Mouse (Mus musculus) cerebellum, adult 8-10 months (tissue): ENCODE measurements around the gene Npas3.

Experiments used
- DNase-seq: peaks from one replicate; pipeline ENCODE4 v3.0.0; 2022

Npas3 gene

DNA sequence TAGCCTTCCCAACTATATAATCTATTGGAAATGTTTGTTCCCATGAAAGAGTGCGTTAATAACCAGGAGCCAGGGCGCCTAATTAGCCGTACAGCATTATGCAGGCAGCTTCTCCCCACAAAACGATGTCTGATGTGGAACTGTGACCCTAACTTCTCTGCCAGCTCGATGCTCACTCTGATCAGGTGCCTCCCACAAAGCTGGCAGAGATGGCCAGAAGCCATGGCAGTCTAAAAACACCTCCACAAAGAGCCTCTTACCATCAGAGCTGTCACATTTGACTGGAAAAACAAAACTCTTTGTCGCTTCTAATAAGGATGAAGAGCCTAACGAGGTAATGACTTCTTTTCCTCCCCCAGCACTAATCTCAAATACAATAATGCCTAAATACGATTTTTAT is 845.3 kb downstream of the Npas3 start:
- no peak for DNase-seq

DNA sequence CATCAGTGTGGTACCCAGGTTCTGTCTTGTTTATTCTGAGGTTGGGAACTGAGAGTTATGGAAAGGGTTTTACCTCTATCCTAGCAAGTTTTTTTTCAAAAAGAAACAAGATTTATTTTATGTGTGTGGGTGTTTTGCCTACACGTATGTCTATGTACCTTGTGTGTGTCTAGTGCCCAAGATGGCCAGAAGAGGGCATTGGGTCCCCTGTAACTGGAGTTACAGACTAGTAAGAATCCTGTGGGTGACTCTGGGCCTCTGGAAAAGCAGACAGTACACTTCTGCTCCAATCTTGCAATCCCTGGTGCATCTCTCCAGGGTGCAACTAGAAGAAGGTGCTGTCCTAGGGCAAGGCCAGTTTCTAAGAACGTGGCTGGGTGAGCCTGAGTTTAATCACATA is 848.0 kb downstream of the Npas3 start:
- DNase-seq, result no peak

DNA sequence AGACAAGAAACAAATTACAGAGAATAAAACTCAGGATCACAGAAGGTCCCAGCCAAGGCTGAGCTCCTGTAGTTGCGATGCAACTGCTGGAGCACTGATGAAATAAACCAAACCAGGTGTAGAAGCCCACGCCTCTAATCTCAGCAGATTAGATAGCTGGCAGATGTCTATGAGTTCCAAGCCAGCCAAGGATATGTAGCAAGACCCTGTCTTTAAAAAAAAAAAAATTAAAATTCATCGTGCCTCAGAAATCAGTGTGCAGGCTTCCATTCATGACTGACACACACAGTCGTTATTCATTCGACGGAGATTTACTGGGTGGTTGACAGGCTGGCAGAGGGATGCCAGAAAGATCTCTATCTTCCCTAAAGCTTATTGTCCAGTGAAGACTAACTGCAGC is 849.7 kb downstream of the Npas3 start:
- DNase-seq, result no peak

DNA sequence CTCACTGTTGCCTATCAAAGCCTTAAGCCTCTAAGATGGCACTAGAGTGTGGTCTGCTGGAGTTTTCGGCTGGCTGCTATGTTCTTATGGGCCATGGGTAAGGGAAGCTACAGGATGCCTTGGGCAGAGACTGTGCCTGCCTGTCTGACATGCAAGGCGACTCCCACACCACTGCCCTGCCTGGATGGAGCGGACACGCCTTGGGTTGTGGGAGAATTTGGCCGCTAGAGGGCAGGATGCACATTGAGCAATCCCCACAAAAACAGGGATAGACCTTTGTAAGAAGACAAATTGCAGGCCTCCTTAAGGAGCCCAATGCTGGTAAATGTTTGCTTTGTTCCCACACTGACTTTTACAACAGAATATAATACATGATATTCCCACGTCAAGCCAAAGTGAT is 850.3 kb downstream of the Npas3 start:
- peak; percentile 42 for DNase-seq

DNA sequence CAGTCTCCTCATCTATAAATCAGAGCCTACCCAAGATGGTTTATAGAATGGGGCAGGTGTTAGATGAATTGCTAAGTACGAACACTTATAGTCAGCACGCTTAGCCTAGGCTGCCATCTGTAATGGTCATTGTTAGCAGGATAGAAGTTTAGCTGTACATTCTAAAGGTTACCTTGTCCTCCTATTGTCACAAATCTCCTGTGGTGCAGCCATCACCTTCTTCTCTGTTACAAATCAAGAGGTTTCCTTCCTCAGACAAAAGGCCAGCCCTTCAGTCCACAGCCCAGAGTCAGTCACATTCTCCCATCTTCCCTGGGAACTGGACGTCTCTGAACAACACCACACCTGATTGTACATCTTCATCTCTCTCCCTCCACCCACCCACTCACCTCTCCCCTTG is 851.0 kb downstream of the Npas3 start:
- no peak for DNase-seq

DNA sequence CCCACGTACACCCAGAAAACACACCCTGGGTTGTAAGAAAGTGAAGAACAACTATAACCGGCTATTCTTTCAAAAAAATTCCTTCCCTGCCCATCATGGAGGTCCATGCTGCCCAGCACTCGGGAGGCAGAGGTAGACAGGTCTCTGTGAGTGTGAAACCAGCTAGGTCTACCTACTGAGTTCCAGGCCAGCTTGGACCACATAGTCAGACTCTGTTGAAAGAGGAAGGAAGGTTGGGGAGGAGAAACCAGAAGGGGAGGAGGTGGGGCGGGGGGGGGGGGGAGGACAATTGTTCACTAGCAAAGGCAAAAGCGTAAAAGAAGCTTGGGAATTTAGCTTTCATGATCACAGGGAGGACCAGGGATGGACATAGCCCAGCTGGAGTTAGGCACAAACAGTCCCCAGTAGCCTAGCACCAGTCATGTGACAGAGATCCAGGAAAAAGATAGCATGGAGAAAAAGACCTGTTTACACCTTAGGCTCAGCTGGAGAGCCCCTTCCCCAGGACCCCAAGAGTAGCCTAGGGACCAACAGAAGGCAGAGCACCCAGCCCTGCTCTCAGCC is 852.9 kb downstream of the Npas3 start:
- no peak for DNase-seq

DNA sequence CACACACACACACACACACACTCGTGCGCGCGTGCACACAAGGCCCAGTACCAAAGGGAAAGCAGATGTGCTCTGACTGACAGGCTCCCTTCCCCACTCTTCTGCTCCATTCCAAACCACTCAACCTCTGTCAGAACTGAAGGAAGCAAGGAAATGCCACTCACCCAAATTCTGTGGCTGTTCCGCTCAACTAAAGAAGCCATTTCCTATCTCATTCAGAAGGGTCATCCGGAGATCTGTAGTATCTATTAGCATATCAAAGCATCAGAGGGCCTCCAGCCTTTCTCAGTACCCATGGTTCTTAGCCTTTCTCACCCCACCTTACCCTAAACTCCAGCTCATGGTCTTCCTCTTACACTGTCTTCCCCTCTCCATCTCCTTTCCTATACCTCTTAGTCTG is 854.0 kb downstream of the Npas3 start:
- DNase-seq, result no peak

DNA sequence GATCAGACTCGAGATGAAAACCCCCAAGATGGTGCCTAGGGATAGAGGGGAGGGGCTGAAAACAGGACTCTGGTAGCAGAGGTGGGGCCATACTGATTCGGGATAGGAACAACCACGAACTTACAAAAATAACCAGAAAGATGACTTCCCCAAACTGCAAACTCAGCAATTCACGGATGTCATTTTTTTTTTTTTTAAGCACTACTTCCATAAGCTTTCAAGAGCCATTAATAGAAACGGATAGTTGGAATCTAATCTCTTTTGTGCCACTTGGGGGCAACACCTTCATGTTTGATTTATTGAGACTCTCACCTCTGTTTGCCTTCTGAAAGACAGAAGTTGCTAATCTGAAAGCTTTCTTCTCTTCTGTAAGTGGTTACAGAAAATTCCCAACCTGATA is 857.1 kb downstream of the Npas3 start:
- no peak for DNase-seq

DNA sequence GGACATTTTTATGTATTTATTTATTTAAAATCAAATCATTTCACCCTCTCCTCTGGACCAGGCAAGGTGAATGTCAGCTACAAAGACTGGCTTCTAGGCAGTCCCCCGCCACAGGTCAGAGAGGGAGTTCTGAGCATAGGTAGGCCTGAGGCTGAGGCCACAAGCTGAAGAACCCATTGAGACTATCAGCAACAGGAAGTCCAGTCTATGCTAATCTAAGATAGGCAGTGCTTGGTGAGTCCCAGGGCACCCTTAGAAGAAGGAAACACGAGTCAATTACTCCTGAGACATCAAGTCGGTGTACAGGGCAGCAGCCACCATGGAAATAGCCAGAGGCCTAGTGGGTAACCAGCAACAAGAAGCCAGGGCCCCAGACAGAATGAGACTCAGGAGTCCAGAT is 857.5 kb downstream of the Npas3 start:
- no peak for DNase-seq

DNA sequence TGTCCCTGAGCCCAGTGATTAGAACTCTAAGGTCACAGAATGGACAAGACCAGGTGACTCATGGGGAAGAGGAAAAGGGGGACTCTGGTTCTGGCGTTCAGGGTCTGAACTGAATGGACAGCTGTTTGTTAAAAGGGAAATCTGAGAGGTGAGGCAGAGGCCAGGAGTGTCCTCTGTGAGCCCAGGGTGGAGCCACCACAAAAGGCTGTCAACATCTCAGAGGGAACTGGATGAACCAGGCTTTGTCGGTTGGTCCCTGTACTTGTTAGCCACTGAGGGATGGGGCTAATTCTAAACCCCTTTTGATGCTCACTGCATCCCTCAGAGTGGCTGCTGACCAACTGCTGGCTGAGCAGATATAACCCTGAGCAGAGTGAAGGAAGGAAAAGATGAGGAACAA is 861.9 kb downstream of the Npas3 start:
- no peak for DNase-seq

DNA sequence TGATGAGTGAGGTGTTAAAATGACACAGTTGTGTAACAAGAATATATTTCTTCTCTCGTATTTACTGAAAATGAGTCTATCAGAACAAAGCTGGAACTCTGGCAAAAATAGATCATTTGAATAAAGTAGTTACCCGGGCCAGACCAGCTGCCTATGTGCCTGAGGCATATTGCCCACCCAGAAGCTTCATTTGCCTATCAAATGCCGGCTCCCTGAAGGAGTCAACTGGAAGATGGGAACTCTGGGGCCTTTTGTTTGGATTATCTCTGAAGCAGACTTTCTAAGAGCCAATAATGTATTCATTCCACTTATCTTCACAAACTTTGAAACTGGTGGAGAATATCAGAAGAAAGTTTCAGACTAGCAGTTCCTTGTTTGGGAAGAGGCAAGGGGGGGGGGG is 862.5 kb downstream of the Npas3 start:
- DNase-seq, result no peak

DNA sequence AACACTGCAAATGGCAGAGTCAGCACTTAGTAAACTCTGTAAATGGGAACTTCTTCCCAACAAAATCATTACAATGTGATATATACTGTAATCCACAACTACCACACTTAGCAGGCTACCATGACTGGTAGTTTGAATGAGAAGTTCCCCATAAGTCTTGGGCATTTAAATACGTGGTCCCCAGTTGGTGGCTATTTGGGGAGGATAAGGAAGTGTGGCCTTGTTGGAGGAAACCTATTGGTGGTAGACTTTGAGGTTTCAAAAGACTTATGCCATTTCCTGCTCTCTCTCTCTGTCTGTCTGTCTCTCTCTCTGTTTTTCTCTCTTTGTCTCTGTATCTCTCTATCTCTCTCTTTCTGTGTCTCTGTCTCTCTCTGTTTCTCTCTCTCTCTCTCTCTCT is 871.9 kb downstream of the Npas3 start:
- DNase-seq, result no peak

DNA sequence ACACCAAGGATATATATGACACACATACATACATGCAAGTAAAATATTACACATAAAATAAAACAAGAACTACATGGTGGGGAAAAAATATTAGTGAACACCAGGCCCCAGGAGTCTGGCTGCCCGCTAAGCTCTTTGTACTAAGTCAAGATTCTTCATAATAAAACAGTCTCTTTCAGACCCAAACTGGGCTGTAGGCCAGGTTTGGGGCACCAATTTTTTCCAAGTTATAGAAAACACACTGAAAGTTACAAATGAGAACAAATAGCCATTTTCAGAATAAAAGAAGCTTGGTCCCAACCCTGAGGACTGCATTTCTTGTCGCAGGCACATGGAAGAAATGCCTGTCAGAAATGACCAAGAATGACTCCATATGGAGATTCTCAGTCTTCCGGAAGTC is 872.8 kb downstream of the Npas3 start:
- DNase-seq, result no peak
